Mouse (Mus musculus) stomach, postnatal 0 days (tissue): Measurements from ENCODE around the gene Dync2li1.

Source experiments
- CTCF ChIP-seq: IDR thresholded peaks from 2 replicates; pipeline ENCODE4 v1.5.1; 2016; ENCODE audit warnings: antibody characterized with exemption, low read depth, mild to moderate bottlenecking, moderate library complexity
- EP300 ChIP-seq: optimal IDR thresholded peaks from 2 replicates; pipeline ENCODE3; 2016; ENCODE audit warnings: antibody characterized with exemption

- TF ChIP-seq CTCF: no peak
- TF ChIP-seq EP300: no peak
These were observed 29.8 kb upstream of the Dync2li1 start for GRCm38 (mm10) chr17:84596501-84596900.
